In genomic region chr17:28470876-28471275, GRCm38 (mm10) we compare ENCODE assay signal across 21 mouse cellular contexts. TPM values are rescaled to one million over a fixed set of nuclear protein-coding genes. Genes with fewer than 3 reads are reported as not detected.
"Had no signal": no experiment of that assay in that cellular context is flagged by ENCODE, and none has a peak within 500 bp of the region (broad histone marks: within the 10 kb centered on the region; RNA-seq: fewer than 3 reads in every experiment).

No protein-coding gene starts in this region.

- H3K27me3 ChIP-seq: intestine, embryonic 15.5 days; liver, embryonic 12.5 days; lung, embryonic 15.5 days; midbrain, embryonic 13.5 days; neural tube, embryonic 15.5 days had no signal

- H3K9me3 ChIP-seq: intestine, embryonic 15.5 days; liver, embryonic 12.5 days; lung, embryonic 15.5 days; midbrain, embryonic 13.5 days; neural tube, embryonic 15.5 days had no signal

- H3K36me3 ChIP-seq: intestine, embryonic 15.5 days; liver, embryonic 12.5 days; lung, embryonic 15.5 days; midbrain, embryonic 13.5 days; neural tube, embryonic 15.5 days had no signal

- ATAC-seq: intestine, embryonic 15.5 days; liver, embryonic 12.5 days; midbrain, embryonic 13.5 days had no signal

- H3K27ac ChIP-seq: intestine, embryonic 15.5 days; layer of hippocampus, adult 2 months; liver, embryonic 12.5 days; lung, embryonic 15.5 days; macrophage; neural tube, embryonic 15.5 days had no signal

- H3K9ac ChIP-seq: intestine, embryonic 15.5 days; liver, embryonic 12.5 days; lung, embryonic 15.5 days; midbrain, embryonic 13.5 days; neural tube, embryonic 15.5 days had no signal

- H3K4me3 ChIP-seq: intestine, embryonic 15.5 days; layer of hippocampus, adult 2 months; liver, embryonic 12.5 days; lung, embryonic 15.5 days; midbrain, embryonic 13.5 days; neural tube, embryonic 15.5 days had no signal

- DNase-seq: kidney, adult 2 months; kidney, postnatal 36 days; lung, postnatal 14 days; right cerebral cortex, adult 18-20 months; right cerebral cortex, postnatal 25 days; thymus, postnatal 36 days had no signal

- H3K4me2 ChIP-seq: intestine, embryonic 15.5 days; liver, embryonic 12.5 days; lung, embryonic 15.5 days; midbrain, embryonic 13.5 days; neural tube, embryonic 15.5 days had no signal

RNA-seq across cellular contexts. Expression of gene Armc12, which starts 59.7 kb away (rescaled TPM):
- total RNA-seq: layer of hippocampus, adult 2 months; layer of hippocampus, postnatal 10 days; left cerebral cortex, postnatal 36 days; midbrain, postnatal 0 days had no signal
- polyA plus RNA-seq: intestine, embryonic 15.5 days; kidney, adult 2 months; liver, embryonic 12.5 days; liver, embryonic 16.5 days; lung, embryonic 15.5 days; macrophage; midbrain, embryonic 13.5 days; midbrain, postnatal 0 days; neural tube, embryonic 11.5 days; neural tube, embryonic 15.5 days; small intestine, adult 2 months; stomach, embryonic 16.5 days; thymus, postnatal 0 days had no signal
